Mouse (Mus musculus): ENCODE data around the gene Gstm3.
"Not testable (repeated sequence)": the region's sequence is repeated elsewhere in the genome, so short reads cannot be mapped to it uniquely, and the experiment has no call there.

Gstm3 gene

DNA sequence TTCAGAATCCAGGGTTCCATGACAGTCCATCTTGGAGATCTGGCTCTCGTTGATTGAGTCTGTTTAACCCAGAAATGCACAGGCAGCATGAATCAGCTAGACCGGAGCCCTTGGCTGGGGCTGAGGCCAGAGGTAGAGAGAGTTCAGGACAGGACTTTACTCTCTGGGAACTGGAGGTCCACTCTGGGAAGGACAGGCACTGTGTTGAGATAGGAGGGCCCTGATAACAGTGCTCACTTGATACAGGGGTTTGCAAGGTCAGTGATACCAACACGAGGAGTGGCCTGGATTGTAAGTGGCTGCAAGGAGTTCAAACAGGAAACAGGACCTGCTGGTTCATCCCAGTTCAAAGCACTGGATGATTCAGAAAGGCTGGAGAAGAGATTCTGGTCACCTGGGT lies 8.6 kb upstream of the Gstm3 start:
- intact Hi-C loops (cut with DNase I), result no loop called here

- intact Hi-C loops (cut with DNase I), result no loop called here
These were observed 5.2 kb upstream of the Gstm3 start for GRCm38 (mm10) chr3:107974237-107974636.

DNA sequence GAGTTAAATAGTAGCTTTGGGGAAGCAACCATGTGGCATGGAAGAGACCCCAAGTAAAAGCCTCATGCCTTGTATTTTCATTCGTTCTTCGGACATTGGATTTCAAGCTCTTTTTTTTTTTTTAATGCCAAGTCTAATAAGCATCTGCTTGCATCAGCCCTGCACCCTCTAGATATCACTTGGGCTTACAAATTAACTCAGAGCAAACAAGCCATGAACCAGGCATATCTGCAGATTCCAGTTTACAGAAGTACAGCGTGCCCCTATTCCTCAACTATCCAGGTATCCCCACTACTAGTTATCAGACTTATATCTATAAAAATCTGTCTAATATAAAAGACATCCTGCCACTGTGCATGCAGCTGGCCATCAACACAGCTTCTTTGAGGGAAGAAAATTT lies 3.0 kb upstream of the Gstm3 start:
- intact Hi-C loops (cut with DNase I), result no loop called here

DNA sequence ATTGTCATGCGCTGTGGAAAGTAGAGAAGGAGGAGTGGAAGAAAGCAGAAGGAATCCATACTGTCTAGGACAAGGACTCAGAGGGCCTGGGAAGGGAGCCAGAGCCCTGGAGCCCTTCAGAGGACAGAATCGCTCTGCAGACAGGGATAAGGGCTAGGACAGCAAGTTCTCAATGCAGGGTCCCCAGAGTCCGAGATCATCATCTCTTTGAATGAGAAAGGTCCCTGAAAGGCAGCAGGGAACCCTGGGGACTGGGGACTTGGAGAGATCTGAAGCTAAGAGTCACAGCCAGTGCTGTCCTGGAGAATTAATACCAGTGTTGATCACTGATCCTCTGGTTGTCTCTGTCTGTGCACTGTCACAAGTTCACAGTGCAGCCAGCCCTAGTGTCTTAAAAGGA lies 2.0 kb upstream of the Gstm3 start:
- intact Hi-C loops (cut with DNase I), result not testable (repeated sequence)

GRCm38 (mm10) chr3:107966631-107967030 lies 2.5 kb downstream of the Gstm3 start:
- intact Hi-C loops (cut with DNase I), result no loop called here

DNA sequence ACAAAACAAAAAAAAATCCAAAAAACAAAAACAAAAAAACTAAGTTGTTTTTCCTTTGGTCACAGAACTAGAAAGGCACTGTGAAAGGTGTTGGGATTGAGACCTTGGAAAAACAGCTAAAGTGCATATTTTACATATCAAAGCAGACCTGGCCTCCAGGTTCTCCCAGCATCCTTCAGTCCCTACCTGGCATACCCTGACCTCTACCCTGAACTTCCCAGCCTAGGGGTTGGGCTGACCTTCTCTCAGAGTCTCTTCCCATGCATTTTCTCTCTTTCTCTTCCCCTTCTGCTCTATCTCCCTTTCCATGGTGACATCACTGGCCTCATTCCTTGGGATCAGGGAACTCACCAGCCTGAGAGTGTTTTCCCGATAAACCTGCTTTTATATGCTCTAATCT lies 3.5 kb downstream of the Gstm3 start:
- intact Hi-C loops (cut with DNase I), result no loop called here

GRCm38 (mm10) chr3:107964656-107965308 lies 4.3 kb downstream of the Gstm3 start:
- intact Hi-C loops (cut with DNase I), result no loop called here

GRCm38 (mm10) chr3:107964026-107964425 lies 5.1 kb downstream of the Gstm3 start:
- intact Hi-C loops (cut with DNase I), result no loop called here

GRCm38 (mm10) chr3:107955260-107955659 lies 13.8 kb downstream of the Gstm3 start:
- intact Hi-C loops (cut with DNase I), result loop anchor here (10.0 kb wide), 1 partner anchor 190 kb away; the partner anchor contains the start of gene Gnai3

- intact Hi-C loops (cut with DNase I), result loop anchor here (1.0 to 10.0 kb wide), 2 partner anchors 64 to 191 kb away; partner anchors contain the start of gene Gnai3
These were observed 15.2 kb downstream of the Gstm3 start for GRCm38 (mm10) chr3:107953906-107954305.

DNA sequence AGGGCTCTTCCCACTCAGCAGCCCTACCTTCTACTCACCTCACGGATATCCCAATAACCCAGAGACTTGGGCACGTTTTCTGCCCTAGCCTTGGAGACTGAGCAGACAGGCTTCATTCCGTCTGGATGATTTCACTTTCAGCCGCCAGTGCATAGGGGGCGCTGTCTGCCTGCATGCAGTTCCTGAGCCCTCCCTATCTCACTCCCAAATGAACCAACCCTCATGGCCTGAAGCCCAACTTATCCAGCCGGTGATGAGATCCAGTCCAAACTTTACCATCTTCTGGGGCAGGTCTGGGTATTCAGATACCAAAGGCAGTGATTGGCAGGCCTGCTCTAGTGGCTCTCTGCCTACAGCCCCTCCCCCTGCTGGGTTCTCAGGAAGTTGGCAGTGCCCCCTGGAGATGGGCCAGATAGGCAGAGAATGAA lies 15.7 kb downstream of the Gstm3 start:
- intact Hi-C loops (cut with DNase I), result loop anchor here (1.0 to 10.0 kb wide), 2 partner anchors 65 to 191 kb away; partner anchors contain the start of gene Gnai3

DNA sequence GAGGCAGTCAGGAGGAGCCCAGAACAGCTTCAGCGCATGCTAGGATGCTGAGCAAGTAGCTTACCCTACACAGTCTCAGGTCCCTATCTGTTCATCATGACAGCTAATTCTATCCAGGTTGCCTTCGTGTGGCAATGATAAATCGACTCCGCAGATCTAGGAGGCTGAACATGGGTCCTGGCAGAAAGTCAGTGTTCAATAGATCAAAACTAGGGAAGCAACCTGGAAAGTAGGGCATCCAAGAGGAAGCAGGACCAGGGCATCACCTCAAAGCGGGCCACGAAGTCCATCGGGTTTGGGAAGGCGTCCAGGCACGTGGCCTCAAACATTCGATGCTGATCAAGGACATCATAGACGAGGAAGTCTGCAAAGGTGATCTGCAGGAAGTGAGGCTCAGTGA lies 18.6 kb downstream of the Gstm3 start:
- intact Hi-C loops (cut with DNase I), result loop anchor here (10.0 kb wide), 1 partner anchor 194 kb away; the partner anchor contains the start of gene Gnai3

DNA sequence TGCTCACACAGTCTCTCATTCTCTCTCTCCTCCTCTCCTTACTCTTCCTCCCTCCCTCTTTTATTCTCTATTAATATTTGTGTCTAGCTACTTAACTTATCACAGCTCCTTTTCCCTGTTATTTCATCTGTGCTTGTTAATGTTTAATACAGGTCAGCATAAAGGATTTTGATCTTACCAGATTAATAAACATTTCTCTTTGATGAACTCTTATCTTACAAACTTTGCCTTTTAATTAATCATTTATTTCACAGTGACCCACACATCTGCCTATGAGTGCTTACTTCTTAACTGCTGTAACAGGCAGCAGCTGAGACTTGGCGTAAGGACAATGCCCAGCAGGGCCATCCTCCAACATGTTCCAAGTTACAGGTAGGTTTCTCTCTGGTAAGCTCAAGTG lies 19.6 kb downstream of the Gstm3 start:
- intact Hi-C loops (cut with DNase I), result not testable (repeated sequence)

DNA sequence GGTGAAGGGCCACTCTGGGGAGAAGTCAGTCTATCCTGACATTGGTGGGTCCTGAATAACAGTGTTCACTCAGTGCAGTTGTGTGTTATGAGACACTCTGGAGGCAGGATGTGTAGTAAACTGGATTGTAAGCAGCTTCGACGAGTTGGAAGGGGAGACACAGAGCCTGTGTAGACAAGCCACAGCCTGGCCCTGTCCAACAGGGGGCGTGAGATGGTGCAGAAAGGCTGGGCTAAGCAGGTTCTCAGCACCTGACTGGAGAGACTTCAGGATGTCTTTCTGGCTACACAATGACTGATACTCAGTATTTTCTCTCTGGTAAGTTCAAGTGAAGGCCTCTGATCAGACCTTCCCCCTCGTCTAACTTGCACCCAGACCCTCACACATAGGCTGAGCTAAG lies 23.4 kb downstream of the Gstm3 start:
- intact Hi-C loops (cut with DNase I), result no loop called here

DNA sequence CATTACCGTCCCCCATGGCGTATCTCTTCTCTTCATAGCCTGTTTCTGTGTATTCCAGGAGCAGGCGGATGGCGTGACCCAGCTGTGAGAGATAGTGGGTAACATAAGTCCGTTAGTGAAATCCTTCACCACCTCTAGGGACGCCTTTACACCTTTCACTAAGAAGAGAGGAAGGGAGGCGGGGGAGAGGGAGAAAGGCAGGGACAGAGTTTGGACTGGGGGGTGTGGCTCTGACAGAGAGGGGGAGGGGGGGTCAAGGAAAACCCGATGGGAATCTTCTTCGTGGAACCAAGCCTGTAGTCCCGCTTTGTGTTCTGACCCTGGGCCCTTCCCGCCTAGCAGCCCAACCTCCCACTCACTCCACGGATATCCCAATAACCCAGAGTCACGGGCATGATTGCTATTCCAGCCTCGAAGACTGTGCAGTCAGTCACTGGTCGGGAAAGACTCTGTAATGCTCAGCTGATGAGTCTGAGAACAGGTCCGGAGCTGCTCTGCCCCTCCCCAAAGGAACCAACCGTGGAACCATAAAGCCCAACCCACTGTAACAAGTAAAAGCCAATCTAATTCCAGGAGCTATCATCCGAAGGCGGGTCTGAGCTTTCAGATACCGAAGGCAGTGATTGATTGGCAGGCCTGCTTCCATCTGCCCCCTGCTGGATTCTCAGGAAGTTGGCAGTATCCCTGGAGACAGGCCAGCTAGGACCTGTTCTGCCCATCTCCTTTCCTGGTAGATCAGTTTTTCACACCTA lies 25.7 kb downstream of the Gstm3 start, which contains the start of gene Gstm6:
Gene Gstm6 (minus strand): TSS at position 511 of the 752 bp plus-strand sequence.
- intact Hi-C loops (cut with DNase I), result loop anchor here (5.0 kb wide), 1 partner anchor 119 kb away; no protein-coding TSS in a partner anchor

DNA sequence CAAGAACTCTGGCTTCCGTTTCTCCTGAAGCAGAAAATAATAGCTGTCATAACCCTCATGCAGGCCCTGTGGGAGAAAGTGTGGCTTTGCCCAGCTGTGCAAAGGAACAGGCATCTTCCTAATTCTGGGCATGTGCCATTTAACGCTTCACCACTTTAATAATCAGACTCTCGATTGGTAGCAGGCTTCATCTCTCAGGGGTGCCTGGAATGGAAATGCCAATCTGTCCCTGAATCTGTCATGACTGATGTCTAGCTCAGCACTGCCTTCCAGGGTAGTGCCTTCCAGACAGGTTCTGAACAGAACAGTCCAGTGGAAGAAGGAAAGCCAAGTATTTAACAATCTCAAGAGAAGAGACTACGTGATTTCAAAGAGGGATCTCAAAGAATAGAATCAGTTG lies 27.8 kb downstream of the Gstm3 start:
- intact Hi-C loops (cut with DNase I), result loop anchor here (5.0 kb wide), 1 partner anchor 121 kb away; no protein-coding TSS in a partner anchor

- intact Hi-C loops (cut with DNase I), result loop anchor here (5.0 kb wide), 1 partner anchor 122 kb away; no protein-coding TSS in a partner anchor
These were observed 28.6 kb downstream of the Gstm3 start for GRCm38 (mm10) chr3:107940524-107940923.

GRCm38 (mm10) chr3:107939830-107940229 lies 29.3 kb downstream of the Gstm3 start:
- intact Hi-C loops (cut with DNase I), result loop anchor here (5.0 kb wide), 2 partner anchors 82 to 122 kb away; no protein-coding TSS in a partner anchor

DNA sequence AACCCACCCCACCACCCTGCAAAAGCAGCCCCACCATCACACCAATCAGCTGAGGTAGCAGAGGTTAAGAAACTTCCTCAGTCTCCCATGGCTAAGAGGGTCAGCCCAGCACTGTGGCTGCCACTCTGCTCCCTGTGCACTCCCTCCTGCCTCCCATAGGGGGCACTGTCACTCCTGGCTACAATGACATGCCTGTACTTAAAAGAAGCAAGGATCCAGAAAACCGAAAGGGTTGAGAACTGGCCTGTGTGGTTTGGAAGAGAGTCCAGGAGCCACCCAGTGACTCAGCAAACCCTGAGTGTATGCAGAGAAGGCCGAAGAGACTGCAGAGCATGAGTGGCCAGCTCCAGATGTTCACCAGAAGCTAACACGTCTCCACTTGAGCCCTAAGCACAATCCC lies 29.7 kb downstream of the Gstm3 start:
- intact Hi-C loops (cut with DNase I), result loop anchor here (5.0 kb wide), 1 partner anchor 83 kb away; no protein-coding TSS in a partner anchor

- intact Hi-C loops (cut with DNase I), result loop anchor here (5.0 kb wide), 1 partner anchor 86 kb away; no protein-coding TSS in a partner anchor
These were observed 33.2 kb downstream of the Gstm3 start for GRCm38 (mm10) chr3:107935888-107936287.

DNA sequence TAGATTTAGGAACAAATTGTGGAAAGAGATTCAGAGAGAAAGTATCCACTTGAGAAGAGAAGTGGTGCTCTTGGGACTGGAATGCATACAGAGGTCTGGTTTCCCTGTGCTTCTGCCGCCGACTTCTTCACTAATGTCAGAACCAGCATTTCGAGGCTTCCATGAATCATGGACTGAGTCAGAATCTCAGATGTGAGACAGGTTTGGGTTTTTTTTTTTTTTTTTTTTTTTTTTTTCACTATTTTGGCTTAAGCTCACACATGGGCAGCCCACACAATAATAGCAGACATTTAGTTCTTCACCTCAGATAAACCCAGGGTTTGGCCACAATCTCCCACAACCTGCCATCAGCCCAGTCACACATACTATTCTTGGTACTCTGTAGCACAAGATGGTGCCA lies 33.8 kb downstream of the Gstm3 start:
- intact Hi-C loops (cut with DNase I), result loop anchor here (5.0 kb wide), 1 partner anchor 87 kb away; no protein-coding TSS in a partner anchor

- intact Hi-C loops (cut with DNase I), result loop anchor here (5.0 kb wide), 1 partner anchor 215 kb away; the partner anchor contains the start of gene Gnai3
These were observed 37.0 kb downstream of the Gstm3 start for GRCm38 (mm10) chr3:107932128-107932527.
